Mouse (Mus musculus) limb, embryonic 12.5 days (tissue): ENCODE measurements at regions not wholly inside any gene's neighbourhood (a gene's known extent, or its start where the extent isn't known, plus 50 kb on each side); places are given as distances from the start of the nearest gene placed in this dataset.
"Not testable (repeated sequence)": the region's sequence is repeated elsewhere in the genome, so short reads cannot be mapped to it uniquely, and the experiment has no call there.

ENCODE experiments used
- ATAC-seq: fragments of 200-750 bp; cut with Nextera tagmentation; 2 replicates; pipeline ENCODE4 v1.8.0; 2017; ENCODE audit warnings: low read depth, moderate TSS enrichment; ENCODE audit not compliant: insufficient number of reproducible peaks, insufficient read depth, low FRiP score, low TSS enrichment
- H3K27ac ChIP-seq: fragments of 300-500 bp; sonication (generic); 2 replicates; pipeline ENCODE4 v1.5.1; 2016; ENCODE audit warnings: mild to moderate bottlenecking, moderate library complexity
- H3K27me3 ChIP-seq: fragments of 300-500 bp; sonication (generic); 2 replicates; pipeline ENCODE4 v1.6.1; 2016; ENCODE audit warnings: mild to moderate bottlenecking, moderate library complexity
- H3K36me3 ChIP-seq: fragments of 300-500 bp; sonication (generic); 2 replicates; pipeline ENCODE4 v1.6.1; 2016; ENCODE audit warnings: mild to moderate bottlenecking, moderate library complexity
- H3K4me1 ChIP-seq: fragments of 300-500 bp; sonication (generic); replicated peaks from 2 replicates; pipeline ENCODE4 v1.6.1; 2016
- H3K4me2 ChIP-seq: fragments of 300-500 bp; sonication (generic); 2 replicates; pipeline ENCODE4 v1.6.1; 2016; ENCODE audit warnings: mild to moderate bottlenecking, moderate library complexity
- H3K4me3 ChIP-seq: fragments of 300-500 bp; sonication (generic); replicated peaks from 2 replicates; pipeline ENCODE4 v1.5.1; 2016; ENCODE audit warnings: mild to moderate bottlenecking
- H3K9ac ChIP-seq: fragments of 300-500 bp; sonication (generic); replicated peaks from 2 replicates; pipeline ENCODE4 v1.6.1; 2016; ENCODE audit warnings: mild to moderate bottlenecking, moderate library complexity
- H3K9me3 ChIP-seq: fragments of 300-500 bp; sonication (generic); 2 replicates; pipeline ENCODE4 v1.6.1; 2016; ENCODE audit warnings: mild to moderate bottlenecking, moderate library complexity
- WGBS: fragments of 180-500 bp; shearing (Covaris S2); methylation state at CpG from one replicate; pipeline ENCODE4 v1.1.7; 2016; 5-methylcytosine and 5-hydroxymethylcytosine counted together

DNA sequence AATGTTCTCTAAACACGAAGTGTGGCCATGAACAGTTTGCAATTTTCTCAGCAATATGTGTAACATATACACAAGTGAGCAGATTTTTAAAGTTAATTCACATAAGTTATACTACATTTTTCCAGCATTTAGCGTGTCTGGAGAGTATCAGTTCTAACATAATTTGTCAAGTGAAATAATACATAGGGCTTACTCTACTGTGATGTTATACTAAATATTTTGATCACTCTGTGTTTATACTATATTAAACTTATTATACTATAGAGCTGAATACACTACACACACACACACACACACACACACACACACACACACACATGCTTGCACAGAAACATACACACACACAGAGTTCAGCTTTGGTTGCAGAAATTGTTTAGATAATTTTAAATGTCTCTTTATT is 155.3 kb upstream of the Fbxl7 start:
- H3K9me3 ChIP-seq = no peaks in the 10 kb centered on the region
- WGBS = 83% methylated on average over 2 of the region's 2 CpGs
- no peak for ATAC-seq
- no peaks in the 10 kb centered on the region for H3K4me1 ChIP-seq
- no peak overlapping the region for H3K4me3 ChIP-seq
- H3K36me3 ChIP-seq = no peaks in the 10 kb centered on the region
- no peak overlapping the region for H3K4me2 ChIP-seq
- no peak overlapping the region for H3K27ac ChIP-seq
- no peak overlapping the region for H3K9ac ChIP-seq
- H3K27me3 ChIP-seq = no peaks in the 10 kb centered on the region

DNA sequence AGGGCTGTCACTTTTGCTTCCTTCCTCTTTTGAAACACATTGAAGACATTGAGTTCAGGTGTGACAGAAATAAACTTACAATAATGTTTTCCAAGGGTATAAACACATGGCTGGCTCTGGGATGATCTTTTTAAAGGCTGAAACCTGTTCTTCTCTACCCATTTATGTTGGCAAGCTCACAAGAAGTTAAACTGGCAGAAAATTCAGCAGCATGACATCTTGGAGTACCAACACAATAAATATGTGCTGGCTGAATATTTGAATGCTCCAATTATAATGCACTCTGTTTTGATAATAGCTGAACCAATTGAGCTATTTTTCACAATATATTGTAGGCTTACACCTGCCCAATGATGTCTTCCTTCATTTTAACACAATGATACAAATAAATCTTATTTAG is 168.1 kb upstream of the Fbxl7 start:
- H3K27ac ChIP-seq = no peak overlapping the region
- no peaks in the 10 kb centered on the region for H3K4me1 ChIP-seq
- no peak overlapping the region for H3K9ac ChIP-seq
- H3K4me3 ChIP-seq = no peak overlapping the region
- no peaks in the 10 kb centered on the region for H3K27me3 ChIP-seq
- H3K36me3 ChIP-seq = no peaks in the 10 kb centered on the region
- H3K9me3 ChIP-seq = no peaks in the 10 kb centered on the region
- no peak for ATAC-seq
- no peak overlapping the region for H3K4me2 ChIP-seq

DNA sequence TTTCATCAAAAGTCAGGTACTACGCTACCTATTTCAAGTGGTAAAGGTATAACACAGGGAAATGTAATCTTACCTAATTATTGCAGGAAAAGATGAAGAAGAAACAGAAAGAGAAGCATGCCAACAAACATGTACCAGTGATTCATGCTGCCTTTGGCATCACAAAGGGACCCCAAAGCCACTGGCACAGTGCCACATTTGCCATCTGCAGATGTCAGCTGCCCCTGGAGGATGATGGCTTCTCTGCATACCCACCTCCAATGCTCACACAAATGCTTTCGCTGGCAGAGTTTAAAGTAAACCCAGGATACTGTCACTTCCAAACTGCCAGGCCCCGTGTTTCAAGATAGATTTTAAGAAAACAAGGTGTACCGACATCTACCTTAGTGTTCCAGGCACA is 168.6 kb upstream of the Fbxl7 start:
- Histone ChIP-seq H3K9ac (no peak overlapping the region), H3K27ac (no peak overlapping the region), H3K27me3 (no peaks in the 10 kb centered on the region), H3K9me3 (no peaks in the 10 kb centered on the region), H3K4me3 (no peak overlapping the region), H3K4me1 (no peaks in the 10 kb centered on the region), H3K36me3 (no peaks in the 10 kb centered on the region), H3K4me2 (no peak overlapping the region)
- ATAC-seq = no peak
- 80% methylated on average over 4 of the region's 4 CpGs for WGBS

DNA sequence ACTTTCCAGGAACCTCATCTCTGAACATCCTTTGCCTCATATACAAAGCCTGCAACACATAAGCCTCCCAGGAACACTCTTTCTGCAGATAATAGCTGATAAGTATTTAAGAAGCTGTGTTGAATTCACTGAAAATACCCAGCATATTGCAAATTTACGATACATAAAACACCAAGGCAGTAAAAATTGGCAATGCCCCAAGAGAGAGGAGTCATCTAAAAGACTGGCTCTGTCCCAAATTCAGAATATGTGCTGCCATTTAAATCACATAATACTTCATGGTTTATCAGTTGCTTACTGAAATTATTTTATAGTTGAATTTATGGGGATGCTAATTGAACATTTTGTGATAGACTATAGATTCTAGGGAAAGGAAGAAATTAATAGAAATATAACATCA is 172.3 kb upstream of the Fbxl7 start:
- 83% methylated on average over 1 of the region's 1 CpGs for WGBS
- no peak for ATAC-seq
- H3K9ac ChIP-seq = no peak overlapping the region
- H3K9me3 ChIP-seq = no peaks in the 10 kb centered on the region
- no peak overlapping the region for H3K4me3 ChIP-seq
- no peaks in the 10 kb centered on the region for H3K27me3 ChIP-seq
- no peaks in the 10 kb centered on the region for H3K36me3 ChIP-seq
- H3K4me1 ChIP-seq = no peaks in the 10 kb centered on the region
- H3K4me2 ChIP-seq = no peak overlapping the region
- H3K27ac ChIP-seq = no peak overlapping the region

DNA sequence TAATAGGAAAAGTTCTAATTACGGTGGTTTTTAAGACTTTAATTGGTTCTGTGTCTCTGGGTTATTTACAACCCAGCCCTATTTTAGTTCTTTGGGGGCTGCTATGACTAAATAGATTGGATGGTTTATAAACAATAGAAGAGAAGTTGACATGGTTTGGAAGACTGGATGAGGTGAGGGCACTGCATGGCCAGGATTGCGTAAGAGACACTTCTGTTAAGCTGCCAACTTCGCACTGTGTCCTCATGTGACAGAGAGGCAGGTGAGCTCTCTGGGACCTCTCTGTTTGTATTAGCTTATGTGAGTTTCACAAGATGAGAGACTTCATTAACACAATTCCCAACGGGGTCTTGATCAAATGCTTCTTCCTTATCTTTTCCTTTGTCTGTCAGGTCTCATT is 182.5 kb upstream of the Fbxl7 start:
- Histone ChIP-seq H3K4me1 (no peaks in the 10 kb centered on the region), H3K27me3 (no peaks in the 10 kb centered on the region), H3K4me2 (no peak overlapping the region), H3K36me3 (no peaks in the 10 kb centered on the region), H3K27ac (no peak overlapping the region), H3K9me3 (no peaks in the 10 kb centered on the region), H3K4me3 (no peak overlapping the region), H3K9ac (no peak overlapping the region)
- ATAC-seq = no peak
- WGBS = 87% methylated on average over 4 of the region's 4 CpGs

DNA sequence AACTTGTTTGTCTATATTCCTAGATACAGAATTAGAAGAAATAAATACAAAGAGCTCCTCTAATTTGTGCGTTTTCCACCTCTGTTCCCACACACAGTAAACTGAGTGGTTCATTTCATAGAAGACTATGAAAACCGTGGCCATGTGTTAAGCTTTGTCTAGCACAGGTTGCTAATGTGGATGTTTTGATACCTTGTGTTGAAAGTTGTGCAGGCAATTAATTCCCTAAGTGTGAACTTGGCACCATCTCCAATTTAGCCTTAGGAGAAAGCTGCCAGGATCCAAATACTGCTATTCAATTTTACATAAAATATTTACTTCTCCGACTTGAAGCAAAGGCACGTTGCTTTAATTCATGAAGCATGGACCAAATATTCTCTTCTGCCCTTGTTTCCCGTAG is 187.4 kb upstream of the Fbxl7 start:
- Histone ChIP-seq H3K9ac (no peak overlapping the region), H3K36me3 (no peaks in the 10 kb centered on the region), H3K4me3 (no peak overlapping the region), H3K27ac (no peak overlapping the region), H3K4me2 (no peak overlapping the region), H3K9me3 (no peaks in the 10 kb centered on the region), H3K27me3 (no peaks in the 10 kb centered on the region), H3K4me1 (no peaks in the 10 kb centered on the region)
- no peak for ATAC-seq
- WGBS = 82% methylated on average over 5 of the region's 5 CpGs

DNA sequence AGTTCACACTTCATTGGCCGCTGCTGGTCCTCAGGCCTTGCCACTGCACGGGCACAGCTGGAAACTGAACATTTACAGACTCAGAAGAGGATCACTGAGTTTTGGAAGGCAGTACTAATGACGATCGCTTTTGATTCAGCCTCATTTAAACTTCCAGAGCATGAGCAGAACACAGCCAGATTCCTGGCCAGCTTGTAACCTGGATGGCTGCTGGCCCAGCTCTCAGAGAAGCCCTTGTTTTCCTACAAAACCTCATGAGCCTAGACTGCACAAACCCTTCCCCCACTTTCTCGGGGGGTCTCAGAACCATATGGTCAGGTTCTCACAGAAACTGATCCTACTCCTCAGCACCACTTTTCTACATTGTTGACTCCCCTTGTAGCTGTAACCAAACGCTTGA is 188.2 kb upstream of the Fbxl7 start:
- WGBS = 72% methylated on average over 6 of the region's 6 CpGs
- Histone ChIP-seq H3K4me2 (no peak overlapping the region), H3K4me3 (no peak overlapping the region), H3K9ac (no peak overlapping the region), H3K27ac (no peak overlapping the region), H3K9me3 (no peaks in the 10 kb centered on the region), H3K27me3 (no peaks in the 10 kb centered on the region), H3K36me3 (no peaks in the 10 kb centered on the region), H3K4me1 (peaks cover 2% of the 10 kb centered on the region; the same call in 1 of the 2 replicates)
- ATAC-seq = no peak

DNA sequence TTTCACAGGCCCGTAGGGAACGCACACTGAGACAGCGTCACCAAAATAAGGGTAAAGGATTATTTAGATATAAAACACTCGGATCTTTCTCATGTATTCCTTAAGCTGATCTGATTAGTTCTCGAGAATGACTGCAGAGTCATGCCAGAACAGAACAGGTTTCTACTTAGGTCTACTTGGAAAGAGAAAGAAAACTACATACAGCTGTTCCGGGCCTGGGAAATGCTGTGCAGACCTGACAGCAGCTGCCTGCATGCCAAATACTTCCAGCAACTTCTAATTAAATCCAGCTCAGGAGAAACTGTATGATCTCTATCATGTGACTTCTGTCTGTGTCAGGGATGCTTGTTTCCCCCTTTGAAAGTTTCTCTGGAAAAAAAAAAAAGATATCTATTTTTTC is 193.8 kb upstream of the Fbxl7 start:
- H3K4me1 ChIP-seq = peaks cover 8% of the 10 kb centered on the region; the same call in 1 of the 2 replicates
- H3K27me3 ChIP-seq = no peaks in the 10 kb centered on the region
- WGBS = 58% methylated on average over 6 of the region's 6 CpGs
- H3K9ac ChIP-seq = no peak overlapping the region
- H3K36me3 ChIP-seq = no peaks in the 10 kb centered on the region
- no peaks in the 10 kb centered on the region for H3K9me3 ChIP-seq
- H3K4me3 ChIP-seq = no peak overlapping the region
- H3K27ac ChIP-seq = no peak overlapping the region
- no peak for ATAC-seq
- H3K4me2 ChIP-seq = no peak overlapping the region

DNA sequence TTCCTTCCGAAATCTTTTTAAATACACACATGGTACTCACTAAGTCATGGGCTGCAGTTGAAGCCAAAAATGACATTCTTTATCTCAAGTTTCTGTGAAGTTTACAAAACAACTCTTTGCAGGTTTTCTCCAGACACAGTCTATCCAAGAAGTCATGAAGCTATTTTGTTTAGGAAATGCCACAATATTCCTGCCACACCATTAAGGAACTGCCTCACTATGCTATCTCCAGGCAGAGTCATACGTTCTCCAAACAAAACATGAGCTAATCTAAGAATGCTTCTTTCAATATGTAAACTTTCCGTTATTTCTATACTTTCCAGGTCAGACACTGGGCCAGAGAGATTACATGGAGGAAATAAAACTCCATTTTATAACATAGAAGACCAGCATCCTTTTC is 198.7 kb upstream of the Fbxl7 start:
- no peak overlapping the region for H3K4me3 ChIP-seq
- WGBS = 85% methylated on average over 3 of the region's 3 CpGs
- no peaks in the 10 kb centered on the region for H3K36me3 ChIP-seq
- no peak for ATAC-seq
- 0 out of 2 replicates have a peak, but pooled peaks cover 1% of the 10 kb centered on the region for H3K4me1 ChIP-seq
- H3K9ac ChIP-seq = no peak overlapping the region
- no peaks in the 10 kb centered on the region for H3K9me3 ChIP-seq
- H3K27ac ChIP-seq = no peak overlapping the region
- no peaks in the 10 kb centered on the region for H3K27me3 ChIP-seq
- no peak overlapping the region for H3K4me2 ChIP-seq

DNA sequence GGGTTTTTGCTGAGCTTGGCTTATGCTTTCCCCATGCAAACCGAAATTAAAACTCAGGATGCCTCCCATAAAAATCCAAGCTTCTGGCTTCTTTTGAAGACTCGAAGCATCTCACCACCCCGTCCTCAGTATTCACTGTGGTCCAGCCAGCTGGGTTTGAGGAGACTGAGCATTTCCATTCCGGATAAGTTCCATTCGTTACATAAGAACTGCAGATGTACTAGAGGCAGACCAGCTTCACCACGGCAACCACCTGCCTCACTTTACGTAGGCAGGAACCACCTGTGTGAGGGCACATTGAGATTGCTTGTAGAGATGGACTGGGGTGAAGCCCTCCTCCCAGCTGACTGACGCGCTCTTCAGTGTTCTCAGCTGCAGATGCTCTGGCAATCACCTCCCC is 199.9 kb upstream of the Fbxl7 start:
- 83% methylated on average over 9 of the region's 9 CpGs for WGBS
- ATAC-seq = no peak
- no peaks in the 10 kb centered on the region for H3K4me1 ChIP-seq
- H3K4me2 ChIP-seq = no peak overlapping the region
- no peaks in the 10 kb centered on the region for H3K36me3 ChIP-seq
- no peak overlapping the region for H3K27ac ChIP-seq
- H3K27me3 ChIP-seq = no peaks in the 10 kb centered on the region
- no peak overlapping the region for H3K9ac ChIP-seq
- H3K4me3 ChIP-seq = no peak overlapping the region
- no peaks in the 10 kb centered on the region for H3K9me3 ChIP-seq

DNA sequence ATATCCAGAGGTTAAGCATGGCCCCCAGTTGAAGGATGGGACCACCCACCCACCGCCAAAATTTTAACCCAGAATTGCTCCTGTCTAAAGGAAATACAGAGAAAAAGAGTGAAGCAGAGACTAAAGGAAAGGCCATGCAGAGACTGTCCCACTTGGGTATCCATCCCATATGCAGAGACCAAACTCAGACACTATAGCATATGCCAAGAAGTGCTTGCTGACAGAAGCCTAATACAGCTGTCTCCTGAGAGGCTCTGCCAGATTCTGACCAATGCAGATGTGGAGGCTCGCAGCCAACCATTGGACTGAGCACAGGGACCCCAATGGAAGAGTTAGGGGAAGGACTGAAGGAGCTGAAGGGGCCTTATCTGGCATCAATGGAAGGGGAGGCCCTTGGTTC is 206.2 kb upstream of the Fbxl7 start:
- H3K36me3 ChIP-seq, H3K4me2 ChIP-seq, H3K9me3 ChIP-seq, H3K4me3 ChIP-seq, H3K4me1 ChIP-seq, H3K9ac ChIP-seq, ATAC-seq, H3K27ac ChIP-seq, H3K27me3 ChIP-seq: not testable (repeated sequence)
- WGBS = 89% methylated on average over 2 of the region's 2 CpGs

DNA sequence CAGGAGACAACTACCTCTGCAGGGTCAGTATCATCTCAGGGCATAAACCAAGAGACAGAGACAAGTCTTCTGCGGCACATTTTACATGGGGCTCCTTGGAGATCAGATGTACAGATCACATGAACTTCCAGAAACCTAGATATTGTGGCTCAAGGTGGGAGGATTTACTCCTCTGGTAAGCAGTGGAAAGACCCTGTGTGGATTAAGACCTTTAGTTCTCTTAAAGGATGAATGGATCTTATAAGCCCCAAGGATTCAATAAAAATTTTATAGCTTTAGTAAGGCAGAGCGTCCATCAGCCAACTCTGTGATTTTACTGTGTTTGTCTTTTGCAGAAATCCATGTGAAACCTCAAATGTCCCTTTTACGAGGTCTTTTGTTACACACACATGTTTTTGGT is 213.8 kb upstream of the Fbxl7 start:
- Histone ChIP-seq H3K4me2 (no peak overlapping the region), H3K9ac (no peak overlapping the region), H3K4me1 (peaks cover 14% of the 10 kb centered on the region), H3K36me3 (no peaks in the 10 kb centered on the region), H3K9me3 (0 out of 2 replicates have a peak, but pooled peaks cover 3% of the 10 kb centered on the region), H3K27ac (no peak overlapping the region), H3K27me3 (no peaks in the 10 kb centered on the region), H3K4me3 (no peak overlapping the region)
- 32% methylated on average over 3 of the region's 3 CpGs for WGBS
- ATAC-seq = no peak
